Mouse (Mus musculus) MEL (cell line): ENCODE results near the gene Rbm47. TPM values are rescaled to one million over a fixed set of nuclear protein-coding genes. Genes with fewer than 3 reads are reported as not detected.

Source experiments
- DNase-seq: peaks from one replicate; pipeline ENCODE4 v3.0.0; 2011; ENCODE audit warnings: low read depth, low spot score
- H3K27ac ChIP-seq: 2 replicates; pipeline ENCODE4 v1.5.1; 2012; ENCODE audit warnings: low read depth, mild to moderate bottlenecking, control low read depth, low read length, moderate library complexity; ENCODE audit not compliant: control insufficient read depth
- H3K27me3 ChIP-seq, 2 experiments: fragments of 150-350 bp in 1 of 2; sonication (generic) in 1 of 2; 2 replicates each; pipeline ENCODE4 v1.6.1; 2012; ENCODE audit warnings: low read length in 2 of 2, mild to moderate bottlenecking in 2 of 2, improper control_type of control experiment in 1 of 2, moderate library complexity in 1 of 2; ENCODE audit not compliant: insufficient read depth in 2 of 2, control insufficient read depth in 1 of 2
- H3K36me3 ChIP-seq, 2 experiments: 2 replicates each; pipeline ENCODE4 v1.6.1; 2012 to 2014; ENCODE audit warnings: low read length in 2 of 2, improper control_type of control experiment in 1 of 2, inconsistent platforms in 1 of 2, mild to moderate bottlenecking in 1 of 2; ENCODE audit not compliant: insufficient read depth in 2 of 2, control insufficient read depth in 1 of 2
- H3K4me1 ChIP-seq, 2 experiments: fragments of 150-350 bp in 1 of 2; sonication (generic) in 1 of 2; 2 replicates each; pipeline ENCODE4 v1.6.1; 2012; ENCODE audit warnings: low read length in 2 of 2, improper control_type of control experiment in 1 of 2, mild to moderate bottlenecking in 1 of 2; ENCODE audit not compliant: insufficient read depth in 2 of 2, control insufficient read depth in 1 of 2
- H3K4me3 ChIP-seq, 2 experiments: fragments of 150-350 bp in 1 of 2; sonication (generic) in 1 of 2; 2 replicates each; pipeline ENCODE4 v1.5.1; 2012; ENCODE audit warnings: low read depth in 2 of 2, low read length in 2 of 2, mild to moderate bottlenecking in 2 of 2, moderate library complexity in 2 of 2, control low read depth in 1 of 2, improper control_type of control experiment in 1 of 2; ENCODE audit not compliant: control insufficient read depth in 1 of 2, insufficient read depth in 1 of 2
- H3K79me2 ChIP-seq: 2 replicates; pipeline ENCODE4 v1.6.1; 2012; ENCODE audit warnings: mild to moderate bottlenecking, low read length, moderate library complexity; ENCODE audit not compliant: control insufficient read depth, poor library complexity, insufficient read depth
- H3K9ac ChIP-seq: 2 replicates; pipeline ENCODE4 v1.6.1; 2012; ENCODE audit warnings: low read depth, mild to moderate bottlenecking, control low read depth, low read length, moderate library complexity; ENCODE audit not compliant: control insufficient read depth, poor library complexity, severe bottlenecking
- H3K9me3 ChIP-seq: fragments of 150-350 bp; sonication (generic); replicated peaks from 2 replicates; pipeline ENCODE4 v1.6.1; 2012; ENCODE audit warnings: mild to moderate bottlenecking, low read length, improper control_type of control experiment, moderate library complexity; ENCODE audit not compliant: insufficient read depth
- ETS1 ChIP-seq: IDR thresholded peaks from 2 replicates; pipeline ENCODE4 v1.6.1; 2012; ENCODE audit warnings: low read depth, mild to moderate bottlenecking, inconsistent platforms, low read length, improper control_type of control experiment, moderate library complexity
- GABPA ChIP-seq: IDR thresholded peaks from 2 replicates; pipeline ENCODE4 v1.6.1; 2012; ENCODE audit warnings: low read depth, mild to moderate bottlenecking, inconsistent platforms, low read length, improper control_type of control experiment, moderate library complexity
- GATA1 ChIP-seq: IDR thresholded peaks from 2 replicates; pipeline ENCODE4 v1.6.1; 2011; ENCODE audit warnings: low read depth, low read length, improper control_type of control experiment
- KAT2A ChIP-seq: conservative IDR thresholded peaks from 2 replicates; pipeline ENCODE4 v1.6.1; 2012; ENCODE audit warnings: low read depth, low read length, improper control_type of control experiment, inconsistent platforms
- MAFK ChIP-seq: IDR thresholded peaks from 2 replicates; pipeline ENCODE4 v1.6.1; 2011; ENCODE audit warnings: low read depth, mild to moderate bottlenecking, low read length, improper control_type of control experiment, borderline replicate concordance
- MEF2A ChIP-seq: IDR thresholded peaks from 2 replicates; pipeline ENCODE4 v1.6.1; 2014; ENCODE audit warnings: low read depth, mild to moderate bottlenecking, inconsistent platforms, low read length, improper control_type of control experiment; ENCODE audit not compliant: poor library complexity, insufficient replicate concordance, severe bottlenecking; ENCODE audit errors: extremely low read depth
- MXI1 ChIP-seq: IDR thresholded peaks from 2 replicates; pipeline ENCODE4 v1.6.1; 2011; ENCODE audit warnings: mild to moderate bottlenecking, low read depth, low read length, improper control_type of control experiment
- MYB ChIP-seq: IDR thresholded peaks from 2 replicates; pipeline ENCODE4 v1.6.1; 2011; ENCODE audit warnings: mild to moderate bottlenecking, low read depth, low read length, improper control_type of control experiment
- MYC ChIP-seq: IDR thresholded peaks from 2 replicates; pipeline ENCODE4 v1.6.1; 2011; ENCODE audit warnings: low read depth, mild to moderate bottlenecking, low read length, improper control_type of control experiment, moderate library complexity
- NELFE ChIP-seq: IDR thresholded peaks from 2 replicates; pipeline ENCODE4 v1.6.1; 2011; ENCODE audit warnings: low read depth, low read length, improper control_type of control experiment
- POLR2AphosphoS2 ChIP-seq: IDR thresholded peaks from 2 replicates; pipeline ENCODE4 v1.6.1; 2011; ENCODE audit warnings: low read length, improper control_type of control experiment
- POLR2AphosphoS5 ChIP-seq: IDR thresholded peaks from 2 replicates; pipeline ENCODE4 v1.6.1; 2012; ENCODE audit warnings: low read depth, borderline replicate concordance, mild to moderate bottlenecking, inconsistent platforms, low read length, moderate library complexity, mixed read lengths
- RAD21 ChIP-seq: IDR thresholded peaks from 2 replicates; pipeline ENCODE4 v1.6.1; 2011; ENCODE audit warnings: mild to moderate bottlenecking, low read depth, low read length, improper control_type of control experiment
- SIN3A ChIP-seq: IDR thresholded peaks from 2 replicates; pipeline ENCODE4 v1.6.1; 2012; ENCODE audit warnings: low read length, improper control_type of control experiment, inconsistent platforms
- TAL1 ChIP-seq: IDR thresholded peaks from 2 replicates; pipeline ENCODE4 v1.6.1; 2012; ENCODE audit warnings: mild to moderate bottlenecking, inconsistent platforms, low read length, moderate library complexity, mixed read lengths
- TBP ChIP-seq: IDR thresholded peaks from 2 replicates; pipeline ENCODE4 v1.8.0; 2011; ENCODE audit warnings: low read depth, low read length, improper control_type of control experiment
- TCF12 ChIP-seq: IDR thresholded peaks from 2 replicates; pipeline ENCODE4 v1.6.1; 2014; ENCODE audit warnings: low read depth, mild to moderate bottlenecking, inconsistent platforms, low read length, improper control_type of control experiment, moderate library complexity
- UBTF ChIP-seq: IDR thresholded peaks from 2 replicates; pipeline ENCODE4 v1.6.1; 2012; ENCODE audit warnings: low read depth, mild to moderate bottlenecking, inconsistent platforms, low read length, improper control_type of control experiment, moderate library complexity, borderline replicate concordance; ENCODE audit not compliant: insufficient read depth
- ZC3H11A ChIP-seq: IDR thresholded peaks from 2 replicates; pipeline ENCODE4 v1.6.1; 2012; ENCODE audit warnings: low read depth, mild to moderate bottlenecking, inconsistent platforms, low read length, improper control_type of control experiment
- polyA plus RNA-seq, 2 experiments: library from polyadenylated mRNA; stranded (reverse) in 1 of 2; unstranded in 1 of 2; fragments of >175 nt in 1 of 2; fragments of >200 nt in 1 of 2; gene quantifications; 2 replicates each; pipeline versions ENCODE4 v1.2.1 to v1.2.4; 2012; ENCODE audit warnings: low replicate concordance in 2 of 2, low read depth in 1 of 2; ENCODE audit not compliant: insufficient read length in 2 of 2, insufficient read depth in 1 of 2, missing spikeins in 1 of 2
- total RNA-seq: library from RNA; depleted of rRNA; stranded (reverse); fragments of 300-350 nt; gene quantifications from 2 replicates; pipeline ENCODE4 v1.2.3, GENCODE M21; 2012

Rbm47 gene
- total and polyA plus RNA-seq, 3 experiments: not detected

- Histone ChIP-seq H3K4me1 (peaks cover 1 to 20% of the 10 kb centered on the region in 2 experiments; a peak in 3 of 4 replicates), H3K27me3 (no peaks in the 10 kb centered on the region), H3K4me3 (no peak overlapping the region), H3K9me3 (no peaks in the 10 kb centered on the region), H3K9ac (no peak overlapping the region), H3K79me2 (no peaks in the 10 kb centered on the region), H3K36me3 (peaks cover 0 to 12% of the 10 kb centered on the region in 2 experiments; a peak in 2 of 4 replicates), H3K27ac (no peak overlapping the region)
- TF ChIP-seq POLR2AphosphoS2 (no peak), NELFE (no peak), GATA1 (no peak), TBP (no peak), UBTF (no peak), MYB (no peak)
- no peak for DNase-seq
Measured at GRCm38 (mm10) chr5:66076685-66077301, 96.1 kb downstream of the Rbm47 start.

DNA sequence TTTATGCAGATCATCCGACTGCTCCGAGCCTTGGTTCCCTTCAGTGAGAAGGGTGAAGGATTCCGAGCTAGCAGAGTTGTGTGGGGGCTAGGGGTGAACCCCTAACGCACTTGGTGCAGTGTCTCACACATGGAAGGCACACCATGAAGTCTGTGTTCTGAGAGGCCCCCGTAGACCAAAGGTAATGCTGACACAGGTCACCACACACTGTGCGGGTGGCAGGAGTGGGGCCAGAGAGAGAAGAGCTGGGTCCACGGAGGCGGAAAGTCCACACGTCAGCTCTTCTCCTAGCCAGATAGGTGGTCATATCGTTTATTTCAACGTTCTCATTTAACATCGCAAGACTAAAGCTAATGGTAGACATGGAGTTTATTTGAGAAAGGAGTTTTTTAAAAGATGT lies 97.0 kb downstream of the Rbm47 start:
- no peaks in the 10 kb centered on the region for H3K27me3 ChIP-seq
- H3K36me3 ChIP-seq: peaks cover 0 to 17% of the 10 kb centered on the region in 2 experiments; a peak in 2 of 4 replicates
- H3K4me3 ChIP-seq: no peak overlapping the region
- no peaks in the 10 kb centered on the region for H3K9me3 ChIP-seq
- no peaks in the 10 kb centered on the region for H3K79me2 ChIP-seq
- TF ChIP-seq POLR2AphosphoS5 (no peak), SIN3A (no peak), TAL1 (no peak), MAFK (no peak), ZC3H11A (no peak), GABPA (no peak), GATA1 (no peak), MXI1 (no peak), TCF12 (no peak), ETS1 (no peak), MEF2A (no peak), RAD21 (no peak), KAT2A (no peak), MYC (no peak)
- no peak overlapping the region for H3K27ac ChIP-seq
- no peak overlapping the region for H3K9ac ChIP-seq
- no peak for DNase-seq
- H3K4me1 ChIP-seq: peaks cover 4 to 28% of the 10 kb centered on the region in 2 experiments
